Mouse (Mus musculus) retina, embryonic 14.5 days (tissue): ENCODE measurements at regions not wholly inside any gene's neighbourhood (a gene's known extent, or its start where the extent isn't known, plus 50 kb on each side); places are given as distances from the start of the nearest gene placed in this dataset.
"Not testable (repeated sequence)": the region's sequence is repeated elsewhere in the genome, so short reads cannot be mapped to it uniquely, and the experiment has no call there.

Source experiments
- DNase-seq: peaks from one replicate; pipeline ENCODE4 v3.0.0-alpha.2; 2015; ENCODE audit warnings: low spot score

GRCm38 (mm10) chr16:76958597-76959392 is 54.7 kb upstream of the Usp25 start:
- no peak for DNase-seq

GRCm38 (mm10) chr16:76957491-76957890 is 56.0 kb upstream of the Usp25 start:
- no peak for DNase-seq

- no peak for DNase-seq
These were observed 56.4 kb upstream of the Usp25 start for GRCm38 (mm10) chr16:76957090-76957489.

- DNase-seq = no peak
These were observed 62.5 kb upstream of the Usp25 start for GRCm38 (mm10) chr16:76950836-76951486.

GRCm38 (mm10) chr16:76947011-76947410 is 66.5 kb upstream of the Usp25 start:
- no peak for DNase-seq

GRCm38 (mm10) chr16:76938128-76938527 is 75.4 kb upstream of the Usp25 start:
- no peak for DNase-seq

- DNase-seq = no peak
These were observed 85.6 kb upstream of the Usp25 start for GRCm38 (mm10) chr16:76927901-76928300.

GRCm38 (mm10) chr16:76920137-76920536 is 93.4 kb upstream of the Usp25 start:
- DNase-seq = not testable (repeated sequence)

- DNase-seq = no peak
These were observed 94.9 kb upstream of the Usp25 start for GRCm38 (mm10) chr16:76918598-76918997.

GRCm38 (mm10) chr16:76914311-76914710 is 99.2 kb upstream of the Usp25 start:
- no peak for DNase-seq

- DNase-seq = no peak
These were observed 108.1 kb upstream of the Usp25 start for GRCm38 (mm10) chr16:76905205-76905996.

GRCm38 (mm10) chr16:76899083-76899482 is 114.4 kb upstream of the Usp25 start:
- peak; percentile 75 for DNase-seq

GRCm38 (mm10) chr16:76896305-76896704 is 117.2 kb upstream of the Usp25 start:
- DNase-seq = peak; percentile 84

GRCm38 (mm10) chr16:76895781-76896180 is 117.7 kb upstream of the Usp25 start:
- peak; percentile 58 for DNase-seq

- DNase-seq = no peak
These were observed 134.9 kb upstream of the Usp25 start for GRCm38 (mm10) chr16:76878576-76878975.

- no peak for DNase-seq
These were observed 138.0 kb upstream of the Usp25 start for GRCm38 (mm10) chr16:76875397-76876018.

- no peak for DNase-seq
These were observed 147.1 kb upstream of the Usp25 start for GRCm38 (mm10) chr16:76866465-76866802.

GRCm38 (mm10) chr16:76865731-76866464 is 147.6 kb upstream of the Usp25 start:
- peak; percentile 71 for DNase-seq

- DNase-seq = no peak
These were observed 149.1 kb upstream of the Usp25 start for GRCm38 (mm10) chr16:76864392-76864791.

GRCm38 (mm10) chr16:76855797-76856196 is 157.7 kb upstream of the Usp25 start:
- peak; percentile 27 for DNase-seq

GRCm38 (mm10) chr16:76851396-76851795 is 162.1 kb upstream of the Usp25 start:
- DNase-seq = no peak

- no peak for DNase-seq
These were observed 176.1 kb upstream of the Usp25 start for GRCm38 (mm10) chr16:76837450-76837849.
